Mouse (Mus musculus): ENCODE results near the gene Ttll11.

GRCm38 (mm10) chr2:36013010-36013409 lies 33.3 kb upstream of the Ttll11 start:
- TF ChIP-seq POLR2A (IDR thresholded peaks at IDR 0.05; ENCODE audit: borderline replicate concordance, low read depth, low read length) (no peak), CTCF (IDR thresholded peaks at IDR 0.05; ENCODE audit: low read depth, low read length) (no peak)

Measured in bone marrow macrophage, adult 2 months (primary cell).